Mouse (Mus musculus) hindbrain, postnatal 0 days (tissue): ENCODE data around the gene Sult3a1. TPM values are rescaled to one million over a fixed set of nuclear protein-coding genes. Genes with fewer than 3 reads are reported as not detected.
"Not testable (repeated sequence)": the region's sequence is repeated elsewhere in the genome, so short reads cannot be mapped to it uniquely, and the experiment has no call there.

ENCODE experiments used
- ATAC-seq: fragments of 200-750 bp; cut with Nextera tagmentation; 2 replicates; pipeline ENCODE4 v1.8.0; 2017; ENCODE audit warnings: mild to moderate bottlenecking, moderate TSS enrichment, moderate library complexity
- DNase-seq: peaks from one replicate; pipeline ENCODE4 v3.0.0-alpha.2; 2015; ENCODE audit warnings: low spot score
- H3K27ac ChIP-seq: fragments of 300-500 bp; sonication (generic); 2 replicates; pipeline ENCODE4 v1.5.1; 2014; ENCODE audit warnings: mild to moderate bottlenecking
- H3K27me3 ChIP-seq: fragments of 300-500 bp; sonication (generic); 2 replicates; pipeline ENCODE4 v1.6.1; 2014; ENCODE audit warnings: low read length, mixed read lengths; ENCODE audit not compliant: insufficient read depth
- H3K36me3 ChIP-seq: fragments of 300-500 bp; sonication (generic); 2 replicates; pipeline ENCODE4 v1.6.1; 2014; ENCODE audit warnings: low read length, mixed read lengths; ENCODE audit not compliant: insufficient read depth
- H3K4me1 ChIP-seq: fragments of 300-500 bp; sonication (generic); 2 replicates; pipeline ENCODE4 v1.6.1; 2014; ENCODE audit warnings: antibody characterized with exemption, low read length, mixed read lengths; ENCODE audit not compliant: insufficient read depth
- H3K4me2 ChIP-seq: fragments of 300-500 bp; sonication (generic); 2 replicates; pipeline ENCODE4 v1.6.1; 2014; ENCODE audit warnings: low read depth, mild to moderate bottlenecking, low read length, moderate library complexity, mixed read lengths
- H3K4me3 ChIP-seq: fragments of 300-500 bp; sonication (generic); 2 replicates; pipeline ENCODE4 v1.5.1; 2014; ENCODE audit warnings: low read length
- H3K9ac ChIP-seq: fragments of 300-500 bp; sonication (generic); replicated peaks from 2 replicates; pipeline ENCODE4 v1.6.1; 2014; ENCODE audit warnings: mild to moderate bottlenecking, low read length, moderate library complexity, mixed read lengths
- H3K9me3 ChIP-seq: fragments of 300-500 bp; sonication (generic); 2 replicates; pipeline ENCODE4 v1.6.1; 2016; ENCODE audit warnings: low read length, mixed read lengths
- CTCF ChIP-seq: IDR thresholded peaks from 2 replicates; pipeline ENCODE4 v1.5.1; 2016; ENCODE audit warnings: antibody characterized with exemption, control low read depth, low read depth
- WGBS: fragments of 180-500 bp; shearing (Covaris S2); extraction: QIAGEN DNeasy Blood & Tissue Kit; methylation state at CpG from one replicate; pipeline ENCODE4 v1.1.7; 2014; 5-methylcytosine and 5-hydroxymethylcytosine counted together
- polyA plus RNA-seq: library from polyadenylated mRNA; unstranded; fragments of >200 nt; fragmentation: Nextera tagmentation; extraction: Ambion mirVana; gene quantifications from 2 replicates; pipeline ENCODE4 v1.2.1, GENCODE M21; 2015
- total RNA-seq: library from RNA; depleted of rRNA; stranded (reverse); fragments of >200 nt; gene quantifications from 2 replicates; pipeline ENCODE4 v1.2.3, GENCODE M21; 2014; rRNA removed

The Sult3a1 gene
- total and polyA plus RNA-seq, 2 experiments from 2014 or later = 0.14 TPM; not detected in 1

- H3K27ac ChIP-seq = no peak overlapping the region
- 85% methylated on average over 2 of the region's 2 CpGs for WGBS
- ATAC-seq = no peak
Observed at GRCm38 (mm10) chr10:33872672-33873398, 15.3 kb downstream of the Sult3a1 start.

DNA sequence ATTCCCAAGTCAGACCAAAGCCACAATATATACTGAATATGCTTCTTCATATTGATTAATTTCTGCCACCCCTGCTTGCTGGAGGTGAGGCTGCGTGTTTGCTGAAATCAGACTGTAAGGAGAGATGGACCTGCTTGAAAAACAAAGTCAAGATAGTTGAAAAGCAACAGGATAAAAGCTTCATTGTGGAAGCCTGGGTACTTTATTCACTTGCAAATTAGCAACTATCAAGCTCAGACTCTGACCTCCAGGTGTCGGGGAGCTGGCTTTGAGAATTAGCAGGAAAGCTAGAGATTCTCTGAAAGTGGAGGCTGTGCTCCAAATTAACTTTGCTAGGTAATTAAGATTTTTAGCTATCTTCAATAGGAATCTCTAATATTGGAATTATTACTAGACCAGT is 24.9 kb downstream of the Sult3a1 start:
- not testable (repeated sequence) for H3K4me2 ChIP-seq, DNase-seq, H3K36me3 ChIP-seq, H3K9ac ChIP-seq, ATAC-seq, H3K9me3 ChIP-seq, H3K4me3 ChIP-seq, H3K27ac ChIP-seq, H3K27me3 ChIP-seq, H3K4me1 ChIP-seq
- WGBS = 69% methylated on average over 2 of the region's 2 CpGs

More at GRCm38 (mm10) chr10:33872672-33873398, 15.3 kb downstream of the Sult3a1 start:
- no peaks in the 10 kb centered on the region for H3K4me1 ChIP-seq
- no peak overlapping the region for H3K9ac ChIP-seq
- no peak overlapping the region for H3K4me3 ChIP-seq
- no peaks in the 10 kb centered on the region for H3K9me3 ChIP-seq
- no peak for TF ChIP-seq CTCF
- H3K36me3 ChIP-seq = no peaks in the 10 kb centered on the region
- H3K4me2 ChIP-seq = no peak overlapping the region
- H3K27me3 ChIP-seq = no peaks in the 10 kb centered on the region
- no peak for DNase-seq

- H3K4me2 ChIP-seq, H3K36me3 ChIP-seq, H3K4me3 ChIP-seq, ATAC-seq, H3K4me1 ChIP-seq, DNase-seq, H3K9ac ChIP-seq, H3K27me3 ChIP-seq, H3K9me3 ChIP-seq, H3K27ac ChIP-seq: not testable (repeated sequence)
- WGBS = 85% methylated on average over 1 of the region's 1 CpGs
Observed at GRCm38 (mm10) chr10:33901520-33901919, 44.0 kb downstream of the Sult3a1 start.

DNA sequence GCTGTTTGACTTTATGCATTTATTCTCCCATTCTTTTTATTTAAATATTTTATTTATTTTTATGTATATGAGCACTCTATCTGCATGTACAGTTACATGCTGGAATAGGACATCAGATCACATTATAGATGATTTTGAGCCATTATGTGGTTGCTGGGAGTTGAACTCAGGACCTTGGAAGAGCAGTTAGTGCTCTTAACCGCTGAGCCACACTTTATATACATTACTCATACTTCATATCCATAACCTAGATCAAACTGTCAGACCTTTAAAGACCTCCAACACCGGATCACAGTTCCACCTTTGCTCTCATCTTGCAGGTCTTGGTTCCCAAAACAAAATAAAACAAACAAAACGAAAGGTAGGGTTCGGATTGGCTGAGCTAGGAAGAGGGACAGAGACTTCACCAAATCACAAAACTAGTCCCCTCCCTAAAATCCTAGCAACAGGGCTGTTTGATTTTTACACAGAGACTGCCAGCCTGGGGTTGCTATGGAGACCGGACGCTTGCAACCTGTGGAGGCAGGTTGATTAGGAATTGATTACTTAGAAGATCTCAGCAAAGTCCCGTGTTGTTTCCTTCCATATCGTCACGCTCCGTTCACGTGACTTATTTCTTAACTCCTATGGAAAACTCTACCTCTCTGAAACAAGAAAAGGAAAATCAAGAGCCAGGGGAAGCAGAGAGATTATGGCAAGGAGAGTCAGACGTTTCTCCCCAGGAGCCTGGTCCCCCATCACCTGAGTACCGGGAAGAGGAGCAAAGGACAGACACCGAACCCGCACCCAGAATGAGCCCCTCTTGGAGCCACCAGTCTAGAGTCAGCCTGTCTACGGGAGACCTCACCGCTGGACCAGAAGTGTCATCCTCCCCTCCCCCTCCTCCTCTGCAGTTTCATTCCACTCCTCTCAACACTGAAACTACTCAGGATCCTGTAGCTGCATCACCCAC is 47.3 kb downstream of the Sult3a1 start, which contains the start of gene Rsph4a:
Gene Rsph4a (plus strand): TSS at position 582 of the 952 bp plus-strand sequence.
- Histone ChIP-seq H3K4me1 (no peaks in the 10 kb centered on the region), H3K36me3 (no peaks in the 10 kb centered on the region), H3K4me2 (peak within 1 kb of the TSS; percentile 82), H3K27me3 (no peaks in the 10 kb centered on the region), H3K9ac (peak within 1 kb of the TSS; percentile 38), H3K27ac (no peak within 1 kb of the TSS), H3K4me3 (peak within 1 kb of the TSS; percentile 49), H3K9me3 (no peaks in the 10 kb centered on the region)
- WGBS = 7% methylated on average over 17 of the region's 17 CpGs
- ATAC-seq (peak; percentile 100), DNase-seq (peak; percentile 90)
- TF ChIP-seq CTCF = no peak

DNA sequence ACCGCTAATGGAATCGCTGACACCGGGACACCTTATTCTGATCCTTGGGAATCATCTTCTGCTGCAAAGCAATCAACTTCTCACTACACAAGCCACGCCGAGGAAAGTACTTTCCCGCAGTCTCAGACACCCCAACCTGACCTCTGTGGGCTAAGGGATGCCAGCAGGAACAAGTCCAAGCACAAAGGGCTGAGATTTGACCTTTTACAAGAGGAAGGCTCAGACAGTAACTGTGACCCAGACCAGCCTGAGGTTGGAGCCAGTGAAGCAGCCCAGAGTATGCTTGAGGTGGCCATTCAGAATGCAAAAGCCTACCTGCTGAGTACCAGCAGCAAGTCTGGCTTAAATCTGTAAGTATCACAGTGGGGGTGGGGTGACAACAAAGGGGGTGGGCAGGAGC is 48.0 kb downstream of the Sult3a1 start:
- Histone ChIP-seq H3K9ac (peak overlapping the region; percentile 38; the same call in 1 of the 2 replicates), H3K36me3 (no peaks in the 10 kb centered on the region), H3K27ac (no peak overlapping the region), H3K4me3 (peak overlapping the region; percentile 49), H3K27me3 (no peaks in the 10 kb centered on the region), H3K9me3 (no peaks in the 10 kb centered on the region), H3K4me1 (no peaks in the 10 kb centered on the region), H3K4me2 (peak overlapping the region; percentile 82)
- peak; percentile 27; the same call in 1 of the 2 replicates for ATAC-seq
- under 1% methylated on average over 6 of the region's 6 CpGs for WGBS
- TF ChIP-seq CTCF = no peak
- DNase-seq = no peak

Other genes with a start within 250 kb of the Sult3a1 start
- gene Clvs2, start 233.0 kb upstream of the Sult3a1 start, total RNA-seq = 10.2 and 13.2 TPM in 2 replicates
- gene Clvs2, start 233.0 kb upstream of the Sult3a1 start, polyA plus RNA-seq = 18.8 and 19.1 TPM in 2 replicates
- gene Sult3a2, start 71.0 kb upstream of the Sult3a1 start, total RNA-seq = not detected in 2 replicates
- not detected in 2 replicates for gene Sult3a2, start 71.0 kb upstream of the Sult3a1 start, polyA plus RNA-seq
- gene Rsph4a, start 47.4 kb downstream of the Sult3a1 start, total RNA-seq = 0.97 and 2.2 TPM in 2 replicates
- gene Rsph4a, start 47.4 kb downstream of the Sult3a1 start, polyA plus RNA-seq = 1.3 and 1.4 TPM in 2 replicates
- gene Zup1, start 93.5 kb downstream of the Sult3a1 start, total RNA-seq = 11.1 and 13.9 TPM in 2 replicates
- 11.1 and 12.9 TPM in 2 replicates for gene Zup1, start 93.5 kb downstream of the Sult3a1 start, polyA plus RNA-seq
- 110 TPM in 2 replicates for gene Rwdd1, start 161.9 kb downstream of the Sult3a1 start, total RNA-seq
- gene Rwdd1, start 161.9 kb downstream of the Sult3a1 start, polyA plus RNA-seq = 169 and 177 TPM in 2 replicates
- not detected in 2 replicates for gene Trappc3l, start 179.9 kb downstream of the Sult3a1 start, total RNA-seq
- not detected in 2 replicates for gene Trappc3l, start 179.9 kb downstream of the Sult3a1 start, polyA plus RNA-seq
- not detected in 2 replicates for gene Calhm4, start 186.6 kb downstream of the Sult3a1 start, total RNA-seq
- not detected in 2 replicates for gene Calhm4, start 186.6 kb downstream of the Sult3a1 start, polyA plus RNA-seq
- 0.72 and 0.94 TPM in 2 replicates for gene Calhm5, start 238.8 kb downstream of the Sult3a1 start, total RNA-seq
- 0.72 and 0.79 TPM in 2 replicates for gene Calhm5, start 238.8 kb downstream of the Sult3a1 start, polyA plus RNA-seq